Mouse (Mus musculus) olfactory bulb, adult 2 months (tissue): ENCODE results near the gene Eml2.

ENCODE experiments used
- CTCF ChIP-seq: fragments of 200-500 bp; IDR thresholded peaks from 2 replicates; pipeline ENCODE4 v1.5.1; 2012; ENCODE audit warnings: low read depth, mild to moderate bottlenecking, low read length, moderate library complexity; ENCODE audit not compliant: insufficient read depth
- POLR2A ChIP-seq: fragments of 200-500 bp; IDR thresholded peaks from 2 replicates; pipeline ENCODE4 v1.6.1; 2012; ENCODE audit warnings: mild to moderate bottlenecking, low read depth, low read length, moderate library complexity; ENCODE audit not compliant: insufficient read depth

- TF ChIP-seq POLR2A (no peak), CTCF (no peak)
Observed at GRCm38 (mm10) chr7:19210010-19210409, 33.8 kb downstream of the Eml2 start.
